In the genomic region with DNA sequence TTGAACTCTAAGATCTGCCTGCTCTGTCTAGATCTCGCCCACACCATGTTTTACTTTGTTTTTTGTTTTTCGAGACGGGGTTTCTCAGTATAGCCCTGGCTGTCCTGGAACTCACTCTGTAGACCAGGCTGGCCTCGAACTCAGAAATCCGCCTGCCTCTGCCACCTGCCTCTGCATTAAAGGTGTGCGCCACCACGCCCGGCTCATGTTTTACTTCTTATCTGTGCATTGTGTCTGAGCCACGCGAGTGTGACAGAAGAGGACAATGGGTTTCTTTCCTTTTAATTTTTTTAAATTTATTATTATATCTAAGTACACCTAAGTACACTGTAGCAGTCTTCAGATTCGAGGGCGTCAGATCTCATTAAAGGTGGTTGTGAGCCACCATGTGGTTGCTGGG, we compare ENCODE assay signal across 1 mouse cellular context.
TF ChIP-seq lines count a peak whose summit lies in the region.

No protein-coding gene starts in this region.

TF ChIP-seq in CH12.LX, 34 proteins besides CTCF, POLR2A, EP300 and RAD21:
- TF ChIP-seq TCF12 (IDR thresholded peaks at IDR 0.05; ENCODE audit: low read depth, low read length) (no peak), USF1 (IDR thresholded peaks at IDR 0.05; ENCODE audit: low read depth, low read length) (no peak), SMC3 (IDR thresholded peaks at IDR 0.05; ENCODE audit: low read depth, low read length) (no peak), CHD2 (IDR thresholded peaks at IDR 0.05; ENCODE audit: low read length) (no peak), JUND (conservative IDR thresholded peaks at IDR 0.05; ENCODE audit: low read depth, low read length) (no peak), PAX5 (IDR thresholded peaks at IDR 0.05; ENCODE audit: low read length) (no peak), ZC3H11A (IDR thresholded peaks at IDR 0.05; ENCODE audit: low read depth, low read length) (no peak), NELFE (IDR thresholded peaks at IDR 0.05; ENCODE audit: low read depth, low read length) (no peak), IRF4 (IDR thresholded peaks at IDR 0.05; ENCODE audit: low read depth, low read length) (no peak), ELF1 (IDR thresholded peaks at IDR 0.05; ENCODE audit: low read depth, low read length) (no peak), GABPA (IDR thresholded peaks at IDR 0.05; ENCODE audit: insufficient replicate concordance, low read depth, low read length) (no peak), ETS1 (conservative IDR thresholded peaks at IDR 0.05; ENCODE audit: low read depth, low read length) (no peak), POLR2AphosphoS2 (IDR thresholded peaks at IDR 0.05; ENCODE audit: low read depth, low read length) (no peak), UBTF (IDR thresholded peaks at IDR 0.05; ENCODE audit: low read depth, low read length) (no peak), ZMIZ1 (IDR thresholded peaks at IDR 0.05; ENCODE audit: low read depth, low read length) (no peak), SIN3A (IDR thresholded peaks at IDR 0.05; ENCODE audit: low read length) (no peak), MEF2A (IDR thresholded peaks at IDR 0.05; ENCODE audit: borderline replicate concordance, low read depth, low read length) (no peak)
